Mouse (Mus musculus) MEL (cell line): ENCODE results near the gene Pdcd2. TPM values are rescaled to one million over a fixed set of nuclear protein-coding genes. Genes with fewer than 3 reads are reported as not detected.

ENCODE experiments used
- DNase-seq: peaks from one replicate; pipeline ENCODE4 v3.0.0; 2011; ENCODE audit warnings: low read depth, low spot score
- H3K27ac ChIP-seq: 2 replicates; pipeline ENCODE4 v1.5.1; 2012; ENCODE audit warnings: low read depth, mild to moderate bottlenecking, control low read depth, low read length, moderate library complexity; ENCODE audit not compliant: control insufficient read depth
- H3K27me3 ChIP-seq, 2 experiments: fragments of 150-350 bp in 1 of 2; sonication (generic) in 1 of 2; 2 replicates each; pipeline ENCODE4 v1.6.1; 2012; ENCODE audit warnings: low read length in 2 of 2, mild to moderate bottlenecking in 2 of 2, improper control_type of control experiment in 1 of 2, moderate library complexity in 1 of 2; ENCODE audit not compliant: insufficient read depth in 2 of 2, control insufficient read depth in 1 of 2
- H3K36me3 ChIP-seq, 2 experiments: 2 replicates each; pipeline ENCODE4 v1.6.1; 2012 to 2014; ENCODE audit warnings: low read length in 2 of 2, improper control_type of control experiment in 1 of 2, inconsistent platforms in 1 of 2, mild to moderate bottlenecking in 1 of 2; ENCODE audit not compliant: insufficient read depth in 2 of 2, control insufficient read depth in 1 of 2
- H3K4me1 ChIP-seq, 2 experiments: fragments of 150-350 bp in 1 of 2; sonication (generic) in 1 of 2; 2 replicates each; pipeline ENCODE4 v1.6.1; 2012; ENCODE audit warnings: low read length in 2 of 2, improper control_type of control experiment in 1 of 2, mild to moderate bottlenecking in 1 of 2; ENCODE audit not compliant: insufficient read depth in 2 of 2, control insufficient read depth in 1 of 2
- H3K4me3 ChIP-seq, 2 experiments: fragments of 150-350 bp in 1 of 2; sonication (generic) in 1 of 2; 2 replicates each; pipeline ENCODE4 v1.5.1; 2012; ENCODE audit warnings: low read depth in 2 of 2, low read length in 2 of 2, mild to moderate bottlenecking in 2 of 2, moderate library complexity in 2 of 2, control low read depth in 1 of 2, improper control_type of control experiment in 1 of 2; ENCODE audit not compliant: control insufficient read depth in 1 of 2, insufficient read depth in 1 of 2
- H3K79me2 ChIP-seq: 2 replicates; pipeline ENCODE4 v1.6.1; 2012; ENCODE audit warnings: mild to moderate bottlenecking, low read length, moderate library complexity; ENCODE audit not compliant: control insufficient read depth, poor library complexity, insufficient read depth
- H3K9ac ChIP-seq: 2 replicates; pipeline ENCODE4 v1.6.1; 2012; ENCODE audit warnings: low read depth, mild to moderate bottlenecking, control low read depth, low read length, moderate library complexity; ENCODE audit not compliant: control insufficient read depth, poor library complexity, severe bottlenecking
- H3K9me3 ChIP-seq: fragments of 150-350 bp; sonication (generic); replicated peaks from 2 replicates; pipeline ENCODE4 v1.6.1; 2012; ENCODE audit warnings: mild to moderate bottlenecking, low read length, improper control_type of control experiment, moderate library complexity; ENCODE audit not compliant: insufficient read depth
- CHD1 ChIP-seq: IDR thresholded peaks from 2 replicates; pipeline ENCODE4 v1.6.1; 2012; ENCODE audit warnings: low read depth, mild to moderate bottlenecking, inconsistent platforms, low read length, improper control_type of control experiment
- CHD2 ChIP-seq: IDR thresholded peaks from 2 replicates; pipeline ENCODE4 v1.6.1; 2011; ENCODE audit warnings: low read length, improper control_type of control experiment
- CTCF ChIP-seq, 3 experiments: IDR thresholded peaks in 2 of 3; conservative IDR thresholded peaks in 1 of 3; 2 replicates each; pipeline ENCODE4 v1.5.1; 2011 to 2012; ENCODE audit warnings: low read length in 3 of 3, low read depth in 2 of 3, mild to moderate bottlenecking in 2 of 3, improper control_type of control experiment in 1 of 3, inconsistent platforms in 1 of 3, mixed read lengths in 1 of 3, moderate library complexity in 1 of 3; ENCODE audit not compliant: control insufficient read depth in 1 of 3, insufficient read depth in 1 of 3, poor library complexity in 1 of 3, severe bottlenecking in 1 of 3
- EP300 ChIP-seq, 2 experiments: IDR thresholded peaks; 2 replicates each; pipeline ENCODE4 v1.6.1; 2011; ENCODE audit warnings: improper control_type of control experiment in 2 of 2, low read length in 2 of 2, low read depth in 1 of 2, mild to moderate bottlenecking in 1 of 2
- ETS1 ChIP-seq: IDR thresholded peaks from 2 replicates; pipeline ENCODE4 v1.6.1; 2012; ENCODE audit warnings: low read depth, mild to moderate bottlenecking, inconsistent platforms, low read length, improper control_type of control experiment, moderate library complexity
- GABPA ChIP-seq: IDR thresholded peaks from 2 replicates; pipeline ENCODE4 v1.6.1; 2012; ENCODE audit warnings: low read depth, mild to moderate bottlenecking, inconsistent platforms, low read length, improper control_type of control experiment, moderate library complexity
- GATA1 ChIP-seq: IDR thresholded peaks from 2 replicates; pipeline ENCODE4 v1.6.1; 2011; ENCODE audit warnings: low read depth, low read length, improper control_type of control experiment
- KAT2A ChIP-seq: conservative IDR thresholded peaks from 2 replicates; pipeline ENCODE4 v1.6.1; 2012; ENCODE audit warnings: low read depth, low read length, improper control_type of control experiment, inconsistent platforms
- MAFK ChIP-seq: IDR thresholded peaks from 2 replicates; pipeline ENCODE4 v1.6.1; 2011; ENCODE audit warnings: low read depth, mild to moderate bottlenecking, low read length, improper control_type of control experiment, borderline replicate concordance
- MAX ChIP-seq: IDR thresholded peaks from 2 replicates; pipeline ENCODE4 v1.6.1; 2011; ENCODE audit warnings: low read length, improper control_type of control experiment
- MAZ ChIP-seq: IDR thresholded peaks from 2 replicates; pipeline ENCODE4 v1.6.1; 2012; ENCODE audit warnings: low read depth, mild to moderate bottlenecking, inconsistent platforms, low read length, improper control_type of control experiment
- MEF2A ChIP-seq: IDR thresholded peaks from 2 replicates; pipeline ENCODE4 v1.6.1; 2014; ENCODE audit warnings: low read depth, mild to moderate bottlenecking, inconsistent platforms, low read length, improper control_type of control experiment; ENCODE audit not compliant: poor library complexity, insufficient replicate concordance, severe bottlenecking; ENCODE audit errors: extremely low read depth
- MXI1 ChIP-seq: IDR thresholded peaks from 2 replicates; pipeline ENCODE4 v1.6.1; 2011; ENCODE audit warnings: mild to moderate bottlenecking, low read depth, low read length, improper control_type of control experiment
- MYB ChIP-seq: IDR thresholded peaks from 2 replicates; pipeline ENCODE4 v1.6.1; 2011; ENCODE audit warnings: mild to moderate bottlenecking, low read depth, low read length, improper control_type of control experiment
- NRF1 ChIP-seq: IDR thresholded peaks from 2 replicates; pipeline ENCODE4 v1.6.1; 2014; ENCODE audit warnings: low read depth, mild to moderate bottlenecking, inconsistent platforms, low read length, improper control_type of control experiment, moderate library complexity; ENCODE audit not compliant: poor library complexity, insufficient read depth, severe bottlenecking
- POLR2A ChIP-seq, 2 experiments: IDR thresholded peaks; 2 replicates each; pipeline ENCODE4 v1.6.1; 2011 to 2012; ENCODE audit warnings: low read length in 2 of 2, mild to moderate bottlenecking in 2 of 2, control low read depth in 1 of 2, improper control_type of control experiment in 1 of 2, low read depth in 1 of 2, moderate library complexity in 1 of 2; ENCODE audit not compliant: control insufficient read depth in 1 of 2, insufficient read depth in 1 of 2, poor library complexity in 1 of 2
- POLR2AphosphoS5 ChIP-seq: IDR thresholded peaks from 2 replicates; pipeline ENCODE4 v1.6.1; 2012; ENCODE audit warnings: low read depth, borderline replicate concordance, mild to moderate bottlenecking, inconsistent platforms, low read length, moderate library complexity, mixed read lengths
- RCOR1 ChIP-seq: IDR thresholded peaks from 2 replicates; pipeline ENCODE4 v1.6.1; 2012; ENCODE audit warnings: low read depth, mild to moderate bottlenecking, inconsistent platforms, low read length, improper control_type of control experiment
- SMC3 ChIP-seq: IDR thresholded peaks from 2 replicates; pipeline ENCODE4 v1.6.1; 2011; ENCODE audit warnings: low read depth, low read length, improper control_type of control experiment
- TCF12 ChIP-seq: IDR thresholded peaks from 2 replicates; pipeline ENCODE4 v1.6.1; 2014; ENCODE audit warnings: low read depth, mild to moderate bottlenecking, inconsistent platforms, low read length, improper control_type of control experiment, moderate library complexity
- UBTF ChIP-seq: IDR thresholded peaks from 2 replicates; pipeline ENCODE4 v1.6.1; 2012; ENCODE audit warnings: low read depth, mild to moderate bottlenecking, inconsistent platforms, low read length, improper control_type of control experiment, moderate library complexity, borderline replicate concordance; ENCODE audit not compliant: insufficient read depth
- USF1 ChIP-seq: IDR thresholded peaks from 2 replicates; pipeline ENCODE4 v1.6.1; 2014; ENCODE audit warnings: low read depth, mild to moderate bottlenecking, inconsistent platforms, low read length, improper control_type of control experiment, moderate library complexity
- ZNF384 ChIP-seq: IDR thresholded peaks from 2 replicates; pipeline ENCODE4 v1.6.1; 2012; ENCODE audit warnings: low read depth, mild to moderate bottlenecking, inconsistent platforms, low read length, improper control_type of control experiment
- polyA plus RNA-seq, 2 experiments: library from polyadenylated mRNA; stranded (reverse) in 1 of 2; unstranded in 1 of 2; fragments of >175 nt in 1 of 2; fragments of >200 nt in 1 of 2; gene quantifications; 2 replicates each; pipeline versions ENCODE4 v1.2.1 to v1.2.4; 2012; ENCODE audit warnings: low replicate concordance in 2 of 2, low read depth in 1 of 2; ENCODE audit not compliant: insufficient read length in 2 of 2, insufficient read depth in 1 of 2, missing spikeins in 1 of 2
- total RNA-seq: library from RNA; depleted of rRNA; stranded (reverse); fragments of 300-350 nt; gene quantifications from 2 replicates; pipeline ENCODE4 v1.2.3, GENCODE M21; 2012

The Pdcd2 gene
- total and polyA plus RNA-seq, 3 experiments = 109 to 110 TPM; not detected in 1

GRCm38 (mm10) chr17:15564014-15564927 lies 37.2 kb upstream of the Pdcd2 start, which contains the start of gene Prdm9 (continued):
- TF ChIP-seq EP300 (IDR thresholded peaks at IDR 0.05; ENCODE audit: low read depth in 1 of 2, low read length in 2 of 2) (peak; percentile 22 to 40; a peak in 1 of 4 replicates), MYB (no peak), MAX (peak; percentile 33; the same call in 1 of the 2 replicates), MEF2A (no peak), TCF12 (peak; percentile 66), RCOR1 (peak; percentile 59), MXI1 (peak; percentile 37; the same call in 1 of the 2 replicates), GATA1 (peak; percentile 84), CHD1 (no peak), SMC3 (no peak), CHD2 (no peak), ETS1 (peak; percentile 47; the same call in 1 of the 2 replicates), ZNF384 (no peak), NRF1 (peak; percentile 80), MAZ (0 out of 2 replicates have a peak, but pooled peaks have one; percentile 31), KAT2A (peak; percentile 43; the same call in 1 of the 2 replicates), POLR2AphosphoS5 (no peak), USF1 (no peak), GABPA (no peak), MAFK (no peak), POLR2A (IDR thresholded peaks at IDR 0.05; ENCODE audit: control insufficient read depth in 1 of 2, insufficient read depth in 1 of 2, low read depth in 1 of 2, low read length in 2 of 2, poor library complexity in 1 of 2) (peak; percentile 64 to 88), CTCF (IDR thresholded peaks at IDR 0.05 in 2 of 3, conservative IDR thresholded peaks at IDR 0.05 in 1 of 3; ENCODE audit: control insufficient read depth in 1 of 3, insufficient read depth in 1 of 3, low read depth in 2 of 3, low read length in 3 of 3, poor library complexity in 1 of 3, severe bottlenecking in 1 of 3) (no peak)

- Histone ChIP-seq H3K36me3 (peaks cover 0 to 2% of the 10 kb centered on the region in 2 experiments; a peak in 2 of 4 replicates), H3K27ac (no peak overlapping the region), H3K79me2 (no peaks in the 10 kb centered on the region; the same call in 1 of the 2 replicates), H3K9me3 (no peaks in the 10 kb centered on the region), H3K9ac (no peak overlapping the region), H3K4me3 (no peak overlapping the region), H3K4me1 (peaks cover 0 to 7% of the 10 kb centered on the region in 2 experiments), H3K27me3 (no peaks in the 10 kb centered on the region)
- no peak for DNase-seq
- TF ChIP-seq SMC3 (peak; percentile 17; the same call in 1 of the 2 replicates), UBTF (no peak)
Measured at GRCm38 (mm10) chr17:15559946-15560345, 32.8 kb upstream of the Pdcd2 start.
